Mouse (Mus musculus) embryonic fibroblast, embryonic 13.5 days (primary cell): Measurements from ENCODE around the gene Syk.

Experiments used
- CTCF ChIP-seq: IDR thresholded peaks from 2 replicates; pipeline ENCODE4 v1.5.1; 2011; ENCODE audit warnings: mild to moderate bottlenecking, control low read depth, low read length, moderate library complexity, borderline replicate concordance; ENCODE audit not compliant: insufficient read depth
- POLR2A ChIP-seq: IDR thresholded peaks from 2 replicates; pipeline ENCODE4 v1.6.1; 2011; ENCODE audit warnings: low read depth, mild to moderate bottlenecking, control low read depth, low read length, moderate library complexity

- TF ChIP-seq CTCF (no peak), POLR2A (no peak)
These were observed 16.7 kb upstream of the Syk start for GRCm38 (mm10) chr13:52566188-52566760.
